Mouse (Mus musculus) MEL (cell line): Measurements from ENCODE around the gene Whrn. TPM values are rescaled to one million over a fixed set of nuclear protein-coding genes. Genes with fewer than 3 reads are reported as not detected.

ENCODE experiments used
- DNase-seq: peaks from one replicate; pipeline ENCODE4 v3.0.0; 2011; ENCODE audit warnings: low read depth, low spot score
- H3K27ac ChIP-seq: 2 replicates; pipeline ENCODE4 v1.5.1; 2012; ENCODE audit warnings: low read depth, mild to moderate bottlenecking, control low read depth, low read length, moderate library complexity; ENCODE audit not compliant: control insufficient read depth
- H3K27me3 ChIP-seq, 2 experiments: fragments of 150-350 bp in 1 of 2; sonication (generic) in 1 of 2; 2 replicates each; pipeline ENCODE4 v1.6.1; 2012; ENCODE audit warnings: low read length in 2 of 2, mild to moderate bottlenecking in 2 of 2, improper control_type of control experiment in 1 of 2, moderate library complexity in 1 of 2; ENCODE audit not compliant: insufficient read depth in 2 of 2, control insufficient read depth in 1 of 2
- H3K36me3 ChIP-seq, 2 experiments: 2 replicates each; pipeline ENCODE4 v1.6.1; 2012 to 2014; ENCODE audit warnings: low read length in 2 of 2, improper control_type of control experiment in 1 of 2, inconsistent platforms in 1 of 2, mild to moderate bottlenecking in 1 of 2; ENCODE audit not compliant: insufficient read depth in 2 of 2, control insufficient read depth in 1 of 2
- H3K4me1 ChIP-seq, 2 experiments: fragments of 150-350 bp in 1 of 2; sonication (generic) in 1 of 2; 2 replicates each; pipeline ENCODE4 v1.6.1; 2012; ENCODE audit warnings: low read length in 2 of 2, improper control_type of control experiment in 1 of 2, mild to moderate bottlenecking in 1 of 2; ENCODE audit not compliant: insufficient read depth in 2 of 2, control insufficient read depth in 1 of 2
- H3K4me3 ChIP-seq, 2 experiments: fragments of 150-350 bp in 1 of 2; sonication (generic) in 1 of 2; 2 replicates each; pipeline ENCODE4 v1.5.1; 2012; ENCODE audit warnings: low read depth in 2 of 2, low read length in 2 of 2, mild to moderate bottlenecking in 2 of 2, moderate library complexity in 2 of 2, control low read depth in 1 of 2, improper control_type of control experiment in 1 of 2; ENCODE audit not compliant: control insufficient read depth in 1 of 2, insufficient read depth in 1 of 2
- H3K79me2 ChIP-seq: 2 replicates; pipeline ENCODE4 v1.6.1; 2012; ENCODE audit warnings: mild to moderate bottlenecking, low read length, moderate library complexity; ENCODE audit not compliant: control insufficient read depth, poor library complexity, insufficient read depth
- H3K9ac ChIP-seq: 2 replicates; pipeline ENCODE4 v1.6.1; 2012; ENCODE audit warnings: low read depth, mild to moderate bottlenecking, control low read depth, low read length, moderate library complexity; ENCODE audit not compliant: control insufficient read depth, poor library complexity, severe bottlenecking
- H3K9me3 ChIP-seq: fragments of 150-350 bp; sonication (generic); replicated peaks from 2 replicates; pipeline ENCODE4 v1.6.1; 2012; ENCODE audit warnings: mild to moderate bottlenecking, low read length, improper control_type of control experiment, moderate library complexity; ENCODE audit not compliant: insufficient read depth
- CHD2 ChIP-seq: IDR thresholded peaks from 2 replicates; pipeline ENCODE4 v1.6.1; 2011; ENCODE audit warnings: low read length, improper control_type of control experiment
- CTCF ChIP-seq, 3 experiments: IDR thresholded peaks in 2 of 3; conservative IDR thresholded peaks in 1 of 3; 2 replicates each; pipeline ENCODE4 v1.5.1; 2011 to 2012; ENCODE audit warnings: low read length in 3 of 3, low read depth in 2 of 3, mild to moderate bottlenecking in 2 of 3, improper control_type of control experiment in 1 of 3, inconsistent platforms in 1 of 3, mixed read lengths in 1 of 3, moderate library complexity in 1 of 3; ENCODE audit not compliant: control insufficient read depth in 1 of 3, insufficient read depth in 1 of 3, poor library complexity in 1 of 3, severe bottlenecking in 1 of 3
- E2F4 ChIP-seq: IDR thresholded peaks from 2 replicates; pipeline ENCODE4 v1.6.1; 2011; ENCODE audit warnings: low read depth, low read length, improper control_type of control experiment, borderline replicate concordance
- ELF1 ChIP-seq: IDR thresholded peaks from 2 replicates; pipeline ENCODE4 v1.6.1; 2014; ENCODE audit warnings: low read depth, mild to moderate bottlenecking, inconsistent platforms, low read length, improper control_type of control experiment, moderate library complexity
- EP300 ChIP-seq, 2 experiments: IDR thresholded peaks; 2 replicates each; pipeline ENCODE4 v1.6.1; 2011; ENCODE audit warnings: improper control_type of control experiment in 2 of 2, low read length in 2 of 2, low read depth in 1 of 2, mild to moderate bottlenecking in 1 of 2
- GATA1 ChIP-seq: IDR thresholded peaks from 2 replicates; pipeline ENCODE4 v1.6.1; 2011; ENCODE audit warnings: low read depth, low read length, improper control_type of control experiment
- HCFC1 ChIP-seq: IDR thresholded peaks from 2 replicates; pipeline ENCODE4 v1.6.1; 2012; ENCODE audit warnings: low read depth, mild to moderate bottlenecking, inconsistent platforms, low read length, improper control_type of control experiment, moderate library complexity
- JUND ChIP-seq: IDR thresholded peaks from 2 replicates; pipeline ENCODE4 v1.6.1; 2011; ENCODE audit warnings: low read depth, mild to moderate bottlenecking, improper control_type of control experiment, low read length
- KAT2A ChIP-seq: conservative IDR thresholded peaks from 2 replicates; pipeline ENCODE4 v1.6.1; 2012; ENCODE audit warnings: low read depth, low read length, improper control_type of control experiment, inconsistent platforms
- MAZ ChIP-seq: IDR thresholded peaks from 2 replicates; pipeline ENCODE4 v1.6.1; 2012; ENCODE audit warnings: low read depth, mild to moderate bottlenecking, inconsistent platforms, low read length, improper control_type of control experiment
- MXI1 ChIP-seq: IDR thresholded peaks from 2 replicates; pipeline ENCODE4 v1.6.1; 2011; ENCODE audit warnings: mild to moderate bottlenecking, low read depth, low read length, improper control_type of control experiment
- MYB ChIP-seq: IDR thresholded peaks from 2 replicates; pipeline ENCODE4 v1.6.1; 2011; ENCODE audit warnings: mild to moderate bottlenecking, low read depth, low read length, improper control_type of control experiment
- MYC ChIP-seq: IDR thresholded peaks from 2 replicates; pipeline ENCODE4 v1.6.1; 2011; ENCODE audit warnings: low read depth, mild to moderate bottlenecking, low read length, improper control_type of control experiment, moderate library complexity
- NRF1 ChIP-seq: IDR thresholded peaks from 2 replicates; pipeline ENCODE4 v1.6.1; 2014; ENCODE audit warnings: low read depth, mild to moderate bottlenecking, inconsistent platforms, low read length, improper control_type of control experiment, moderate library complexity; ENCODE audit not compliant: poor library complexity, insufficient read depth, severe bottlenecking
- POLR2A ChIP-seq, 2 experiments: IDR thresholded peaks; 2 replicates each; pipeline ENCODE4 v1.6.1; 2011 to 2012; ENCODE audit warnings: low read length in 2 of 2, mild to moderate bottlenecking in 2 of 2, control low read depth in 1 of 2, improper control_type of control experiment in 1 of 2, low read depth in 1 of 2, moderate library complexity in 1 of 2; ENCODE audit not compliant: control insufficient read depth in 1 of 2, insufficient read depth in 1 of 2, poor library complexity in 1 of 2
- POLR2AphosphoS2 ChIP-seq: IDR thresholded peaks from 2 replicates; pipeline ENCODE4 v1.6.1; 2011; ENCODE audit warnings: low read length, improper control_type of control experiment
- POLR2AphosphoS5 ChIP-seq: IDR thresholded peaks from 2 replicates; pipeline ENCODE4 v1.6.1; 2012; ENCODE audit warnings: low read depth, borderline replicate concordance, mild to moderate bottlenecking, inconsistent platforms, low read length, moderate library complexity, mixed read lengths
- RAD21 ChIP-seq: IDR thresholded peaks from 2 replicates; pipeline ENCODE4 v1.6.1; 2011; ENCODE audit warnings: mild to moderate bottlenecking, low read depth, low read length, improper control_type of control experiment
- RCOR1 ChIP-seq: IDR thresholded peaks from 2 replicates; pipeline ENCODE4 v1.6.1; 2012; ENCODE audit warnings: low read depth, mild to moderate bottlenecking, inconsistent platforms, low read length, improper control_type of control experiment
- SIN3A ChIP-seq: IDR thresholded peaks from 2 replicates; pipeline ENCODE4 v1.6.1; 2012; ENCODE audit warnings: low read length, improper control_type of control experiment, inconsistent platforms
- SMC3 ChIP-seq: IDR thresholded peaks from 2 replicates; pipeline ENCODE4 v1.6.1; 2011; ENCODE audit warnings: low read depth, low read length, improper control_type of control experiment
- TCF12 ChIP-seq: IDR thresholded peaks from 2 replicates; pipeline ENCODE4 v1.6.1; 2014; ENCODE audit warnings: low read depth, mild to moderate bottlenecking, inconsistent platforms, low read length, improper control_type of control experiment, moderate library complexity
- UBTF ChIP-seq: IDR thresholded peaks from 2 replicates; pipeline ENCODE4 v1.6.1; 2012; ENCODE audit warnings: low read depth, mild to moderate bottlenecking, inconsistent platforms, low read length, improper control_type of control experiment, moderate library complexity, borderline replicate concordance; ENCODE audit not compliant: insufficient read depth
- USF2 ChIP-seq, 2 experiments: IDR thresholded peaks; 2 replicates each; pipeline ENCODE4 v1.6.1; 2011 to 2012; ENCODE audit warnings: improper control_type of control experiment in 2 of 2, low read length in 2 of 2, borderline replicate concordance in 1 of 2, inconsistent platforms in 1 of 2, low read depth in 1 of 2, mild to moderate bottlenecking in 1 of 2; ENCODE audit not compliant: insufficient read depth in 1 of 2
- polyA plus RNA-seq, 2 experiments: library from polyadenylated mRNA; stranded (reverse) in 1 of 2; unstranded in 1 of 2; fragments of >175 nt in 1 of 2; fragments of >200 nt in 1 of 2; gene quantifications; 2 replicates each; pipeline versions ENCODE4 v1.2.1 to v1.2.4; 2012; ENCODE audit warnings: low replicate concordance in 2 of 2, low read depth in 1 of 2; ENCODE audit not compliant: insufficient read length in 2 of 2, insufficient read depth in 1 of 2, missing spikeins in 1 of 2
- total RNA-seq: library from RNA; depleted of rRNA; stranded (reverse); fragments of 300-350 nt; gene quantifications from 2 replicates; pipeline ENCODE4 v1.2.3, GENCODE M21; 2012

The Whrn gene
- total and polyA plus RNA-seq, 3 experiments: not detected

- Histone ChIP-seq H3K79me2 (no peaks in the 10 kb centered on the region), H3K4me1 (no peaks in the 10 kb centered on the region), H3K36me3 (no peaks in the 10 kb centered on the region), H3K9ac (no peak overlapping the region), H3K27ac (no peak overlapping the region), H3K27me3 (no peaks in the 10 kb centered on the region), H3K9me3 (no peaks in the 10 kb centered on the region), H3K4me3 (no peak overlapping the region)
- TF ChIP-seq SMC3 (no peak), MYB (no peak), RCOR1 (no peak), NRF1 (no peak), SIN3A (no peak), CTCF (IDR thresholded peaks at IDR 0.05 in 2 of 3, conservative IDR thresholded peaks at IDR 0.05 in 1 of 3; ENCODE audit: control insufficient read depth in 1 of 3, insufficient read depth in 1 of 3, low read depth in 2 of 3, low read length in 3 of 3, poor library complexity in 1 of 3, severe bottlenecking in 1 of 3) (no peak)
- DNase-seq: no peak
Observed at GRCm38 (mm10) chr4:63459141-63459789, 36.5 kb downstream of the Whrn start.

GRCm38 (mm10) chr4:63456547-63456946 is 39.2 kb downstream of the Whrn start:
- TF ChIP-seq MXI1 (no peak), CTCF (IDR thresholded peaks at IDR 0.05 in 2 of 3, conservative IDR thresholded peaks at IDR 0.05 in 1 of 3; ENCODE audit: control insufficient read depth in 1 of 3, insufficient read depth in 1 of 3, low read depth in 2 of 3, low read length in 3 of 3, poor library complexity in 1 of 3, severe bottlenecking in 1 of 3) (no peak), UBTF (no peak), CHD2 (no peak), RAD21 (no peak), POLR2AphosphoS2 (no peak), POLR2A (IDR thresholded peaks at IDR 0.05; ENCODE audit: control insufficient read depth in 1 of 2, insufficient read depth in 1 of 2, low read depth in 1 of 2, low read length in 2 of 2, poor library complexity in 1 of 2) (no peak), EP300 (IDR thresholded peaks at IDR 0.05; ENCODE audit: low read depth in 1 of 2, low read length in 2 of 2) (no peak), MYC (no peak), TCF12 (no peak), MAZ (no peak), USF2 (IDR thresholded peaks at IDR 0.05; ENCODE audit: borderline replicate concordance in 1 of 2, insufficient read depth in 1 of 2, low read depth in 1 of 2, low read length in 2 of 2) (no peak), POLR2AphosphoS5 (no peak), E2F4 (no peak), SMC3 (no peak), ELF1 (no peak), HCFC1 (no peak), JUND (no peak), KAT2A (no peak), GATA1 (no peak)
- TF ChIP-seq, all 39 proteins: peak for 0
- no peak for DNase-seq
- no peaks in the 10 kb centered on the region for H3K27me3 ChIP-seq
- H3K79me2 ChIP-seq: no peaks in the 10 kb centered on the region
- H3K4me1 ChIP-seq: no peaks in the 10 kb centered on the region
- no peak overlapping the region for H3K4me3 ChIP-seq
- H3K9ac ChIP-seq: no peak overlapping the region
- no peaks in the 10 kb centered on the region for H3K9me3 ChIP-seq
- H3K27ac ChIP-seq: no peak overlapping the region
- H3K36me3 ChIP-seq: no peaks in the 10 kb centered on the region
